In genomic region chr3:145103770-145104169, GRCm38 (mm10) we compare ENCODE assay signal across 26 mouse cellular contexts. TPM values are rescaled to one million over a fixed set of nuclear protein-coding genes. Genes with fewer than 3 reads are reported as not detected.
A peak's percentile ranks its signal among the peaks of the same experiment; 100 is the strongest.
DNase-seq lines count a peak whose midpoint lies in the region; ATAC-seq and TF ChIP-seq lines count a peak whose summit lies in the region.
"Had no signal": no experiment of that assay in that cellular context is flagged by ENCODE, and none has a peak within 500 bp of the region (broad histone marks: within the 10 kb centered on the region; RNA-seq: fewer than 3 reads in every experiment).

No protein-coding gene starts in this region.

- no peak for DNase-seq in gastrocnemius, adult 2 months
- no peak for DNase-seq in gastrocnemius, postnatal 14 days
- no peak for DNase-seq in kidney, adult 2 months
- DNase-seq in stomach, postnatal 0 days (ENCODE audit: low spot score) = no peak
- no peak for DNase-seq in urinary bladder, postnatal 36 days (ENCODE audit: low spot score in 2 of 2)
- DNase-seq in liver, embryonic 11.5 days (ENCODE audit: low spot score) = no peak
- DNase-seq: B cell, adult 2 months; cerebellum, adult 9-10 months; kidney, adult 11 months; kidney, postnatal 10 days; right cerebral cortex, postnatal 25 days had no signal

- no peak for TF ChIP-seq EP300 in stomach, postnatal 0 days (optimal IDR thresholded peaks at IDR 0.05)

- H3K4me3 ChIP-seq in gastrocnemius, adult 2 months = no peak overlapping the region
- no peak overlapping the region for H3K4me3 ChIP-seq in kidney, adult 2 months (ENCODE audit: insufficient read depth, low read depth, low read length)
- H3K4me3 ChIP-seq in kidney, embryonic 15.5 days (replicated peaks) = no peak overlapping the region
- no peak overlapping the region for H3K4me3 ChIP-seq in stomach, postnatal 0 days (ENCODE audit: low read depth, low read length)
- H3K4me3 ChIP-seq in liver, embryonic 11.5 days (ENCODE audit: low read depth, low read length) = no peak overlapping the region
- H3K4me3 ChIP-seq: erythroblast, embryonic 14.5 days; forebrain, embryonic 15.5 days; heart, embryonic 15.5 days; limb, embryonic 15.5 days; megakaryocyte, embryonic 14.5 days; midbrain, embryonic 15.5 days had no signal

- ATAC-seq in kidney, embryonic 15.5 days (replicated peaks; ENCODE audit: low FRiP score) = no peak
- 0 out of 2 replicates have a peak, but pooled peaks have one; percentile 31 for ATAC-seq in common myeloid progenitor, adult 5-6 weeks (replicated peaks; ENCODE audit: low read depth, poor library complexity, severe bottlenecking)
- ATAC-seq in stomach, postnatal 0 days (ENCODE audit: low FRiP score, low TSS enrichment) = no peak
- no peak for ATAC-seq in liver, embryonic 11.5 days (replicated peaks; ENCODE audit: low FRiP score)
- ATAC-seq: forebrain, embryonic 15.5 days; lung, postnatal 0 days; midbrain, embryonic 15.5 days had no signal

- 61% methylated on average over 5 of the region's 5 CpGs for WGBS in kidney, adult 2 months
- 66% methylated on average over 5 of the region's 5 CpGs for WGBS in kidney, embryonic 15.5 days
- 36% methylated on average over 5 of the region's 5 CpGs for WGBS in stomach, postnatal 0 days
- 30% methylated on average over 5 of the region's 5 CpGs for WGBS in liver, embryonic 11.5 days

- peaks cover 2% of the 10 kb centered on the region; the same call in 1 of the 2 replicates for H3K9me3 ChIP-seq in kidney, embryonic 15.5 days (replicated peaks)
- no peaks in the 10 kb centered on the region for H3K9me3 ChIP-seq in stomach, postnatal 0 days (ENCODE audit: control insufficient read depth, low read length)
- H3K9me3 ChIP-seq in liver, embryonic 11.5 days (ENCODE audit: control insufficient read depth, low read length) = no peaks in the 10 kb centered on the region
- H3K9me3 ChIP-seq: forebrain, embryonic 15.5 days; heart, embryonic 15.5 days; limb, embryonic 15.5 days; midbrain, embryonic 15.5 days had no signal

- peak overlapping the region; percentile 76 for H3K27ac ChIP-seq in gastrocnemius, adult 2 months
- peak overlapping the region; percentile 39; the same call in 1 of the 2 replicates for H3K27ac ChIP-seq in kidney, adult 2 months (ENCODE audit: insufficient read depth, low read depth, low read length)
- H3K27ac ChIP-seq in kidney, embryonic 15.5 days = no peak overlapping the region
- H3K27ac ChIP-seq in stomach, postnatal 0 days (replicated peaks) = peak overlapping the region; percentile 35; the same call in 1 of the 2 replicates
- no peak overlapping the region for H3K27ac ChIP-seq in liver, embryonic 11.5 days (ENCODE audit: low read depth, low read length)
- H3K27ac ChIP-seq: forebrain, embryonic 15.5 days; heart, embryonic 15.5 days; limb, embryonic 15.5 days; midbrain, embryonic 15.5 days had no signal

- peaks cover 9% of the 10 kb centered on the region; the same call in 1 of the 2 replicates for H3K4me1 ChIP-seq in kidney, adult 2 months (ENCODE audit: control insufficient read depth, insufficient read depth, low read length)
- H3K4me1 ChIP-seq in kidney, embryonic 15.5 days = no peaks in the 10 kb centered on the region
- H3K4me1 ChIP-seq in stomach, postnatal 0 days (replicated peaks; ENCODE audit: control insufficient read depth, insufficient read depth) = 0 out of 2 replicates have a peak, but pooled peaks cover 3% of the 10 kb centered on the region
- no peaks in the 10 kb centered on the region for H3K4me1 ChIP-seq in liver, embryonic 11.5 days (replicated peaks; ENCODE audit: control insufficient read depth, insufficient read depth, low read length)
- H3K4me1 ChIP-seq: forebrain, embryonic 15.5 days; midbrain, embryonic 15.5 days had no signal

- H3K4me2 ChIP-seq in kidney, embryonic 15.5 days = no peak overlapping the region
- no peak overlapping the region for H3K4me2 ChIP-seq in stomach, postnatal 0 days (replicated peaks; ENCODE audit: low read depth)
- H3K4me2 ChIP-seq in liver, embryonic 11.5 days = no peak overlapping the region
- H3K4me2 ChIP-seq: forebrain, embryonic 15.5 days; heart, embryonic 15.5 days; limb, embryonic 15.5 days; midbrain, embryonic 15.5 days had no signal

- TF ChIP-seq CTCF in gastrocnemius, adult 2 months (IDR thresholded peaks at IDR 0.05) = no peak
- TF ChIP-seq CTCF in kidney, adult 2 months (conservative IDR thresholded peaks at IDR 0.05; ENCODE audit: insufficient read depth, insufficient read length, low read depth, low read length) = no peak
- no peak for TF ChIP-seq CTCF in stomach, postnatal 0 days (IDR thresholded peaks at IDR 0.05; ENCODE audit: low read depth)

- no peaks in the 10 kb centered on the region for H3K36me3 ChIP-seq in kidney, adult 2 months (ENCODE audit: control insufficient read depth, insufficient read depth, low read length)
- no peaks in the 10 kb centered on the region for H3K36me3 ChIP-seq in kidney, embryonic 15.5 days
- no peaks in the 10 kb centered on the region for H3K36me3 ChIP-seq in stomach, postnatal 0 days (ENCODE audit: control insufficient read depth, insufficient read depth, low read length)
- H3K36me3 ChIP-seq in liver, embryonic 11.5 days (ENCODE audit: control insufficient read depth, insufficient read depth, low read length) = no peaks in the 10 kb centered on the region
- H3K36me3 ChIP-seq: forebrain, embryonic 15.5 days; heart, embryonic 15.5 days; limb, embryonic 15.5 days; midbrain, embryonic 15.5 days had no signal

- TF ChIP-seq POLR2A in kidney, adult 2 months (IDR thresholded peaks at IDR 0.05; ENCODE audit: low read depth, low read length) = no peak

- intact Hi-C loops in gastrocnemius, adult 2 months (cut with DNase I) = no loop called here
- intact Hi-C loops in gastrocnemius, postnatal 14 days (cut with DNase I; ENCODE audit: low total_unique reads) = no loop called here

- no peaks in the 10 kb centered on the region for H3K27me3 ChIP-seq in kidney, adult 2 months (replicated peaks; ENCODE audit: control insufficient read depth, insufficient read depth, low read length)
- H3K27me3 ChIP-seq in kidney, embryonic 15.5 days = no peaks in the 10 kb centered on the region
- no peaks in the 10 kb centered on the region for H3K27me3 ChIP-seq in stomach, postnatal 0 days (ENCODE audit: control insufficient read depth, insufficient read depth, low read length)
- H3K27me3 ChIP-seq in liver, embryonic 11.5 days (replicated peaks; ENCODE audit: control insufficient read depth, insufficient read depth, low read length) = no peaks in the 10 kb centered on the region
- H3K27me3 ChIP-seq: forebrain, embryonic 15.5 days; heart, embryonic 15.5 days; limb, embryonic 15.5 days; midbrain, embryonic 15.5 days had no signal

- H3K9ac ChIP-seq in kidney, embryonic 15.5 days = no peak overlapping the region
- no peak overlapping the region for H3K9ac ChIP-seq in stomach, postnatal 0 days (ENCODE audit: low read length)
- no peak overlapping the region for H3K9ac ChIP-seq in liver, embryonic 11.5 days (ENCODE audit: low read depth, low read length)
- H3K9ac ChIP-seq: forebrain, embryonic 15.5 days; heart, embryonic 15.5 days; limb, embryonic 15.5 days; midbrain, embryonic 15.5 days had no signal

RNA-seq across cellular contexts. Expression of gene Clca2, which starts 4.5 kb away (rescaled TPM):
- total RNA-seq in gastrocnemius, adult 2 months (2021) = under 1 TPM in 1 of 2 experiments, not detected in 1; 0.10 TPM
- total RNA-seq in gastrocnemius, postnatal 14 days (2021) = under 1 TPM; 0.38 to 0.64 TPM
- 0.08 and 0.14 TPM in 2 replicates for polyA plus RNA-seq in kidney, adult 2 months (2012; rRNA removed)
- polyA plus RNA-seq in kidney, embryonic 15.5 days (2015; fragmentation: Nextera tagmentation; extraction: Ambion mirVana) = 0.32 and 0.41 TPM in 2 replicates
- total RNA-seq in common myeloid progenitor, adult 5-6 weeks (2017) = not detected in 2 replicates
- 2.9 and 3.0 TPM in 2 replicates for polyA plus RNA-seq in stomach, postnatal 0 days (2015; fragmentation: Nextera tagmentation; extraction: Ambion mirVana)
- polyA plus RNA-seq in liver, embryonic 11.5 days (2014; fragmentation: Nextera tagmentation; extraction: Ambion mirVana) = 0.07 TPM in 1 of 2 replicates, not detected in the other
- total RNA-seq: hematopoietic stem cell, adult 5-6 weeks; layer of hippocampus, adult 18-20 months; left cerebral cortex, postnatal 36 days; neutrophil, adult 5-6 weeks had no signal
- polyA plus RNA-seq: cortical plate, adult 2 months; erythroblast, embryonic 14.5 days; liver, embryonic 16.5 days had no signal

RNA-seq across cellular contexts. Expression of gene Odf2l, which starts 14.6 kb away (rescaled TPM):
- total RNA-seq in gastrocnemius, adult 2 months (2021) = 1 to 10 TPM; 7.1 to 9.9 TPM
- total RNA-seq in gastrocnemius, postnatal 14 days (2021) = 1 to 10 TPM; 6.4 to 7.0 TPM
- 2.7 and 3.9 TPM in 2 replicates for polyA plus RNA-seq in kidney, adult 2 months (2012; rRNA removed)
- polyA plus RNA-seq in kidney, embryonic 15.5 days (2015; fragmentation: Nextera tagmentation; extraction: Ambion mirVana) = 17.5 and 18.7 TPM in 2 replicates
- 44.5 and 47.3 TPM in 2 replicates for total RNA-seq in common myeloid progenitor, adult 5-6 weeks (2017)
- polyA plus RNA-seq in stomach, postnatal 0 days (2015; fragmentation: Nextera tagmentation; extraction: Ambion mirVana) = 7.1 and 8.8 TPM in 2 replicates
- polyA plus RNA-seq in liver, embryonic 11.5 days (2014; fragmentation: Nextera tagmentation; extraction: Ambion mirVana) = 18.7 and 19.5 TPM in 2 replicates

Comparison
In these comparisons a context has a peak if more than half of its experiments do, and no peak if none do; other contexts are left out.
1. H3K27ac ChIP-seq: peak in gastrocnemius, adult 2 months (single experiment), kidney, adult 2 months (single experiment) and stomach, postnatal 0 days (single experiment); none in kidney, embryonic 15.5 days (single experiment) and liver, embryonic 11.5 days (single experiment).